Mouse (Mus musculus) stomach, postnatal 0 days (tissue): Measurements from ENCODE around the gene Klrb1c. TPM values are rescaled to one million over a fixed set of nuclear protein-coding genes. Genes with fewer than 3 reads are reported as not detected.

ENCODE experiments used
- ATAC-seq: fragments of 200-750 bp; cut with Nextera tagmentation; 2 replicates; pipeline ENCODE4 v1.8.0; 2017; ENCODE audit not compliant: low FRiP score, low TSS enrichment
- DNase-seq: peaks from one replicate; pipeline ENCODE4 v3.0.0-alpha.2; 2016; ENCODE audit warnings: low spot score
- H3K27ac ChIP-seq: fragments of 300-500 bp; sonication (generic); replicated peaks from 2 replicates; pipeline ENCODE4 v1.5.1; 2014; ENCODE audit warnings: mild to moderate bottlenecking, control low read depth
- H3K27me3 ChIP-seq: fragments of 300-500 bp; sonication (generic); 2 replicates; pipeline ENCODE4 v1.6.1; 2014; ENCODE audit warnings: low read length; ENCODE audit not compliant: control insufficient read depth, insufficient read depth
- H3K36me3 ChIP-seq: fragments of 300-500 bp; sonication (generic); 2 replicates; pipeline ENCODE4 v1.6.1; 2014; ENCODE audit warnings: low read length, mixed read lengths; ENCODE audit not compliant: control insufficient read depth, insufficient read depth
- H3K4me1 ChIP-seq: fragments of 300-500 bp; sonication (generic); replicated peaks from 2 replicates; pipeline ENCODE4 v1.6.1; 2014; ENCODE audit warnings: antibody characterized with exemption; ENCODE audit not compliant: control insufficient read depth, insufficient read depth
- H3K4me2 ChIP-seq: fragments of 300-500 bp; sonication (generic); replicated peaks from 2 replicates; pipeline ENCODE4 v1.6.1; 2014; ENCODE audit warnings: low read depth, mild to moderate bottlenecking, control low read depth, moderate library complexity
- H3K4me3 ChIP-seq: fragments of 300-500 bp; sonication (generic); 2 replicates; pipeline ENCODE4 v1.5.1; 2014; ENCODE audit warnings: low read depth, low read length, control low read depth
- H3K9ac ChIP-seq: fragments of 300-500 bp; sonication (generic); 2 replicates; pipeline ENCODE4 v1.6.1; 2014; ENCODE audit warnings: mild to moderate bottlenecking, low read length, control low read depth, mixed read lengths
- H3K9me3 ChIP-seq: fragments of 300-500 bp; sonication (generic); 2 replicates; pipeline ENCODE4 v1.6.1; 2016; ENCODE audit warnings: low read length; ENCODE audit not compliant: control insufficient read depth
- CTCF ChIP-seq: IDR thresholded peaks from 2 replicates; pipeline ENCODE4 v1.5.1; 2016; ENCODE audit warnings: antibody characterized with exemption, low read depth, mild to moderate bottlenecking, moderate library complexity
- EP300 ChIP-seq: optimal IDR thresholded peaks from 2 replicates; pipeline ENCODE3; 2016; ENCODE audit warnings: antibody characterized with exemption
- WGBS: fragments of 180-500 bp; shearing (Covaris S2); extraction: QIAGEN DNeasy Blood & Tissue Kit; methylation state at CpG from one replicate; pipeline ENCODE4 v1.1.7; 2014; 5-methylcytosine and 5-hydroxymethylcytosine counted together
- polyA plus RNA-seq: library from polyadenylated mRNA; unstranded; fragments of >200 nt; fragmentation: Nextera tagmentation; extraction: Ambion mirVana; gene quantifications from 2 replicates; pipeline ENCODE4 v1.2.1, GENCODE M21; 2015

Gene Klrb1c
- polyA plus RNA-seq, 1 experiment from 2014 or later: 0.07 TPM

- H3K27ac ChIP-seq: no peak overlapping the region
- WGBS: 70% methylated on average over 3 of the region's 3 CpGs
- TF ChIP-seq CTCF (no peak), EP300 (no peak)
- no peaks in the 10 kb centered on the region for H3K4me1 ChIP-seq
- no peaks in the 10 kb centered on the region for H3K27me3 ChIP-seq
- no peak overlapping the region for H3K9ac ChIP-seq
- DNase-seq (no peak), ATAC-seq (no peak)
- no peak overlapping the region for H3K4me2 ChIP-seq
- no peaks in the 10 kb centered on the region for H3K9me3 ChIP-seq
- no peaks in the 10 kb centered on the region for H3K36me3 ChIP-seq
- no peak overlapping the region for H3K4me3 ChIP-seq
These were observed 57.0 kb downstream of the Klrb1c start for GRCm38 (mm10) chr6:128732032-128732431.

Other genes starting within 250 kb of the Klrb1c start
- 3.1 TPM in 2 replicates for gene A2ml1, start 207.6 kb downstream of the Klrb1c start, polyA plus RNA-seq
- not detected in 2 replicates for gene Klrb1a, start 165.7 kb downstream of the Klrb1c start, polyA plus RNA-seq
- 0.12 and 0.17 TPM in 2 replicates for gene Clec2h, start 126.8 kb downstream of the Klrb1c start, polyA plus RNA-seq
- gene Klrb1, start 66.2 kb downstream of the Klrb1c start, polyA plus RNA-seq: not detected in 2 replicates
- not detected in 2 replicates for gene Gm44511, start 37.1 kb upstream of the Klrb1c start, polyA plus RNA-seq
- gene Klrb1b, start 37.1 kb upstream of the Klrb1c start, polyA plus RNA-seq: 0.16 and 0.19 TPM in 2 replicates
- 0.06 and 0.17 TPM in 2 replicates for gene Clec2i, start 98.4 kb upstream of the Klrb1c start, polyA plus RNA-seq
- gene BC035044, start 101.9 kb upstream of the Klrb1c start, polyA plus RNA-seq: 0.59 and 0.68 TPM in 2 replicates
- 3.6 and 3.8 TPM in 2 replicates for gene Clec2g, start 145.2 kb upstream of the Klrb1c start, polyA plus RNA-seq